Mouse (Mus musculus): ENCODE data around the gene Mycbpap.

Mycbpap gene

GRCm38 (mm10) chr11:94533171-94533570, 11.6 kb upstream of the Mycbpap start:
- in situ Hi-C loops (cut with MseI, MboI): no loop called here

DNA sequence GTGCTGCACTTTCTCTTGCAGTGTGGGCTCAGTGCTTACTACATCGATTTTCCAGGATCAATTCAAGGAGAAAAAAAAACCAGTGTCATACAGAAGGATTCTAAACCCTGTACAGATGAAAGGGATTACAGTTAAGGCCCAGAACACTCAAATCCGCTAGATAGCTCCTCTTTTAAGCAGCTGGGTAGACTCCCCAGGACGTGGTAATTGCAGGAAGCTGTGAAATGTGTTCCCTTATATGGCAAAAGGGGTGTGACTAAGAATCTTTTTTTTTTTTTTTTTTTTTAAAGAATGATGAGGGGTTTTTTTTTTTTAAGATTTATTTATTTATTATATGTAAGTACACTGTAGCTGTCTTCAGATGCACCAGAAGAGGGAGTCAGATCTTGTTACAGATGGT, 7.3 kb upstream of the Mycbpap start:
- in situ Hi-C loops (cut with MseI, MboI): no loop called here

- in situ Hi-C loops (cut with MseI, MboI): no loop called here
These were observed 4.8 kb upstream of the Mycbpap start for GRCm38 (mm10) chr11:94526171-94526879.

DNA sequence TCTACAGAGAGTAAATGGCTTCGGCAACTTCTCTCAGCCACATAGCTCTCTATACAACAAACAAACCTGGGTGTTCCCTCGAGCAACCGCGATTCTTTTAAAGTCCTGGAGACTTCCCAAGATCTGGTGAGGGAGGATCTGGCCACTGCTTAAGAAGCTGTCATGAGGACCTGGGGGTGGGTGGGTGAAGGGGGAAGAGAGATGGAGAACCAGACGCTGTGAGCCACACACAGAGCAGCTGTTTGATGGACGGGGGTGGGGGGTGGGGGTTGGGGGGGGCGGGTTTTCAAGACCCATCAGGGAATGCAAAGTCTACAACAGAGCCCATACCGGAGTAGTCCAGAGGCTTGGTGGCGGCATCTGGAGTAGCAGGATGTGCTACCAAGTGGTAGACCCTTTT, 8.1 kb downstream of the Mycbpap start:
- in situ Hi-C loops (cut with MseI, MboI): no loop called here

DNA sequence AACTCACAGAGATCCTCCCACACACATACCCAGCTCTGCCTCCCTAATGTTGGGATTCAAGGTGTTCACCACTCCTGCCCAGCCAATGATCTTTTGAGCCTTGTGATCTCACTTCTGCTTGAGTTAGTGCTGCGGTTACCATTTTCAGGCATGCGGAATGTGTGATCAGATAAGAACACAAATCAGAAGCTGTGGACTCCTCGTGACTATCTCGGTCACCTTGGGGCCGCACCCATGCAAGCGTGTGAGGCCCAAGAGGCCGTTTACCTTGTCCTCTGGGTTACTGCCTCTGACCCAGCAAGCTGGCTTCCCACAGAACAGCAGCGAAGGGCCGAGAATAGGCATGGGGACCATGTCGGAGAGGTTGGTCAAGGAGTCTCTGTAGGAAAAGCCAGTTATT, 12.6 kb downstream of the Mycbpap start:
- in situ Hi-C loops (cut with MseI, MboI): no loop called here

GRCm38 (mm10) chr11:94501482-94501881, 20.1 kb downstream of the Mycbpap start:
- in situ Hi-C loops (cut with MseI, MboI): no loop called here

DNA sequence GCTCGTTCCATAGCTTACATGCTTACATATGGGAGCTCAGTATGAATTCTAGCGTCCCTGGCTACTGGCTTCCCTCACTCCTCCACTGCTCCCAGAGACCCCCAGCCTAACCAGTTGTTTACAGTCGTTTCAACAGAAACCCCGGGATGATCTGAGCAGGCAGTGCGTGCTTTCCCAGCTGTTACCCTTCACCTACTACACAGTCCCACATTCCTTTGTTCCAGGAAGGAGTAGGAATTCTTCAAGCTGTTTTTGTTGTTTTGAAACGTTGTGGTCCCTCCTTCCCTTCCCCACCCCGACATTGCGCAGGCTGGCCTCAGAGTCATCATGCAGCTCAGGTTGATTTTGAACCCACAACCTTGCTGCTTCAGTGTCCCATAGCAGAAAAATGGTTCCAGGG, 21.2 kb downstream of the Mycbpap start:
- in situ Hi-C loops (cut with MseI, MboI): no loop called here

- in situ Hi-C loops (cut with MseI, MboI): no loop called here
These were observed 21.8 kb downstream of the Mycbpap start, which contains the start of gene Epn3 for GRCm38 (mm10) chr11:94499661-94500152. Epn3 (minus strand) TSS chr11:94499974.

GRCm38 (mm10) chr11:94499035-94499434, 22.5 kb downstream of the Mycbpap start:
- in situ Hi-C loops (cut with MseI, MboI): no loop called here

DNA sequence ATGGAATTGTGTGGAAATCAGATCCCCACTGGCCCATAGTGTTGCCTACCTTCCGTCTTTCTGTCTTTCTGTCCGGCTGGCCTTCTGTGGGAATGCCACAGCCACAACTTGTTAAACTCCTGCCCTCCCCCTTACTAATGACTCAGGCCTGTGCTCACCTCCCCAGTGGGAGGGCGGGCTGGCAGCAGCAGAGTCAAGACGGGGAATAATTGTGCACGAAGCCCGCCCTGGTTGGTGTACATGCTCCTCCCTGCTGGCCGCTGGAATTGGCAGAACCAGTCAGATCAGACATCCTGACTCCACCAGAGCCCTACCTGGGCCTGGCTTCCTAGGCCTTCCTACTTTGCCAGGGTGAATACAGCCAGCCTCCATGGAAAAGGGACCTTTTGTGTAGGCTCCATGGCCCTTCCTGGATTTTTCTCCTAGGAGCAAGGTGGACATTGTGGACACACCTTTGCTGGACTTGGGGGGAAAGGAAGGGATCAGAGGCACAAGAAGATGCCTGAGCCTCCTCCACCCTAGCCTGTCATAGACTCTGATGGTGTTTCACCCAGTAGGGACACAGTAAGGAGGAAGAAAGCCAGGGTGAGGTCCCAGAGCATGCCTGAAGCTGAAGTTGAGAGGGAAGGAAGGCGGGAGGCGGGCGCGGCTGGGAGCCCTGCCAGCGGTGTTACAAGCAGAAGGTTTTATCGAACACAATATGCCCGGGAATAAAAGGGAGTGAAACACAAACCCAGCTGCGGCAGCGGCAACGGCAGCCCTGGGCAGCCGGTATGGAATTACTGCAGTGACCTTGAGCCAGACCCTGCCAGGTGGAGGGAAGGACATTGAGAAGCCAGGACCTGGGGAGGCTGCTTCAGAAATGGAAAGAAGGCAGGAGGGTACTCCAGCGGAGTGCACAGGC, 23.2 kb downstream of the Mycbpap start:
- in situ Hi-C loops (cut with MseI, MboI): no loop called here

- in situ Hi-C loops (cut with MseI, MboI): no loop called here
These were observed 26.1 kb downstream of the Mycbpap start for GRCm38 (mm10) chr11:94495415-94495814.

GRCm38 (mm10) chr11:94491749-94492099, 29.8 kb downstream of the Mycbpap start:
- in situ Hi-C loops (cut with MseI, MboI): no loop called here

- in situ Hi-C loops (cut with MseI, MboI): no loop called here
These were observed 30.4 kb downstream of the Mycbpap start for GRCm38 (mm10) chr11:94491035-94491748.

- in situ Hi-C loops (cut with MseI, MboI): loop anchor here in 1 of 2 experiments (5.0 kb wide), 1 partner anchor 152 kb away; no protein-coding TSS in a partner anchor
These were observed 31.8 kb downstream of the Mycbpap start for GRCm38 (mm10) chr11:94489745-94490144.

DNA sequence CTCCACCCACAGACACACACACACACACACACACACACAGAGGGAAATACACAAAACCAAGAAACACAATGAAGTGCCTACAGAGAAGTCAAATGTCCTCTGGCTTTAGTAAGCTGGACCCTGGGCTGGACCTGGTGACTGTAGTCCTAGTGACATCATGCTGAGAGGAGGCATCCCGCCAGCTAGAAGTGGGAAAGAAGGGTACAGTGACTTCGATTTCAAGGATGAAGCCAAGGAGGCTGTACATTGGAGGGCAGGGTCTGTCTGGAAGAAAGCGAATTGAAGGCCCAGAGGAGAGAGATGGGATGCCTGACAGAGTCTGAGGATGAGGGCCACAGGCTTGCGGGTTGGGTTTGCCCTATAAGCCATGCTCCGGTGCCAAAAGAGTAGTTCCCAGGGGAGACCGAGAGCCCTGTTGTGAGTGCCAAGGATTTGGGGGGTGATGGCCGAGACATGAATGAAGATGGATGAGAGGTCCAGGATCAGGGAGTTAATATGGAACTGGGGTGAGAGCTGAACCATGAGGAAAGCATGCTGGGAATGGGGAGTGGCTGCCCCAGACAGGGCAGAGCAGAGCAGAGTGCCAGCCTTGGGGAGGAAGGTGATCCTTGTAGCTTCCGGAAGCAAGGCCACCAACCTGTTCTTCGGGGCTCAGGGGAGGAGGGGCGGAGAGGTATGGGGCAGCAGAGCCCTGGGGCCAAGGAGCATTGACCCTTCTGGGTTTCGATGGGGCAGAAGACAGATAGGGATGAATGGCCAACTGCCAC, 32.6 kb downstream of the Mycbpap start:
- in situ Hi-C loops (cut with MseI, MboI): loop anchor here in 1 of 2 experiments (5.0 kb wide), 1 partner anchor 152 kb away; no protein-coding TSS in a partner anchor

- in situ Hi-C loops (cut with MseI, MboI): loop anchor here in 1 of 2 experiments (5.0 kb wide), 1 partner anchor 149 kb away; no protein-coding TSS in a partner anchor
These were observed 35.5 kb downstream of the Mycbpap start, which contains the start of gene Spata20 for GRCm38 (mm10) chr11:94486001-94486400. Spata20 (minus strand) TSS chr11:94486179.

GRCm38 (mm10) chr11:94485223-94485622, 36.3 kb downstream of the Mycbpap start:
- in situ Hi-C loops (cut with MseI, MboI): loop anchor here in 1 of 2 experiments (5.0 kb wide), 1 partner anchor 148 kb away; no protein-coding TSS in a partner anchor

GRCm38 (mm10) chr11:94484636-94485035, 36.9 kb downstream of the Mycbpap start:
- in situ Hi-C loops (cut with MseI, MboI): loop anchor here (5.0 kb wide), 1 partner anchor 147 kb away; no protein-coding TSS in a partner anchor

DNA sequence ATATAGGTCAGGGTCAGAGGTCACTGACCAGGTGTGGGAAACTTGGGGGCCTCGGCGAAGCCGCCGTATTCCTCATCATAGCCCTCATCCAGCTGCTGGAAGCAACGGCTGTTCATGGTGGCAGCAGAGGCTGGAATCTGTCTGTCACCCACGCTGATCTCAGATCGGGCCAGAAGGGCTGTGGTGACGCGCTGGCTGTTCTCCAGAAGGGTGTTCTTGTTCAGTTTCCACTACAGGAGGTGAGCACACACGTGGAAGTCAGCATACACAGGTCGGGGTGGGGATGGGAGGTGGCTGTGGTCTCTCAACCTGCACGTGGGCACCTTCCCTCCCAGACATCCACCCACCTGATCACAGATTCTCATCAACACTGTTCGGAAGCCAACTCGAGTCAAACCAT, 37.6 kb downstream of the Mycbpap start:
- in situ Hi-C loops (cut with MseI, MboI): loop anchor here in 1 of 2 experiments (5.0 kb wide), 1 partner anchor 147 kb away; no protein-coding TSS in a partner anchor

DNA sequence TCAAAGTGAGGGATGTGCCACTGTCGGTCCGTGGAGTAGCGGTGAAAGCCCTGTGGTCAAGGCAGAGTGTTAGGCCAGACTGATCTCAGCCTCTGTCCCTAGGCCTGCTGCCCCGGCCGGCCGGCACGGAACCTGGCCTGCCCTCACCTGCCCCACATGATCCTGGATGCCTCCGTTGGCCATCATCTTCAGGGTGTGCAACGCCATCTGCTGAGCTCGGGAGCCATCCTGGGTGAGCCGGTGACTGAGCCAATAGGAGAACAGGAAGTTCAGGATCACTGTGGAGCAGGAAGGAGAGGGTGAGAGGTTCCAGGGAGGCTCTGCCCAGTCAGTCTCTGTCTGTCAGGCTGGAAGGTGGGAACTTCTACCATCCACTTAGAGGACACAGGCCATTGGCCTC, 38.1 kb downstream of the Mycbpap start:
- in situ Hi-C loops (cut with MseI, MboI): loop anchor here in 1 of 2 experiments (5.0 kb wide), 1 partner anchor 146 kb away; no protein-coding TSS in a partner anchor
